Mouse (Mus musculus): ENCODE data around the gene Phc1. TPM values are rescaled to one million over a fixed set of nuclear protein-coding genes. Genes with fewer than 3 reads are reported as not detected.

Phc1 gene
- 39.3 TPM for total RNA-seq (2023)

GRCm38 (mm10) chr6:122340349-122341000 lies at the start of gene Phc1:
Gene Phc1 (minus strand): TSS chr6:122340561.

GRCm38 (mm10) chr6:122308505-122309393 lies 31.6 kb downstream of the Phc1 start, which contains the start of gene M6pr:
Gene M6pr (plus strand): TSS chr6:122308720.

GRCm38 (mm10) chr6:122282782-122283181 lies 57.6 kb downstream of the Phc1 start, which contains the start of gene Klrg1:
Gene Klrg1 (minus strand): TSS chr6:122282882.

Other genes with a start within 250 kb of the Phc1 start
- gene Klrg1, start 57.7 kb downstream of the Phc1 start, total RNA-seq (2023) = 0.83 TPM
- 115 TPM for gene M6pr, start 31.8 kb downstream of the Phc1 start, total RNA-seq (2023)
- gene Rimklb, start 158.2 kb upstream of the Phc1 start, total RNA-seq (2023) = not detected
- gene Mfap5, start 165.3 kb upstream of the Phc1 start, total RNA-seq (2023) = not detected
- gene Aicda, start 213.2 kb upstream of the Phc1 start, total RNA-seq (2023) = not detected

All from CD4-positive naive resting alpha-beta T cell, adult 57 days (primary cell).